Mouse (Mus musculus) liver, postnatal 0 days (tissue): ENCODE results near the gene Strip1.

Experiments used
- CTCF ChIP-seq: sonication (generic); IDR thresholded peaks from 2 replicates; pipeline ENCODE4 v1.5.1; 2016; ENCODE audit warnings: antibody characterized with exemption, low read depth
- EP300 ChIP-seq: IDR thresholded peaks from 2 replicates; pipeline ENCODE4 v1.6.1; 2016; ENCODE audit warnings: antibody characterized with exemption, low read depth, mild to moderate bottlenecking

GRCm38 (mm10) chr3:107562591-107562990, 68.9 kb downstream of the Strip1 start:
- TF ChIP-seq EP300 (no peak), CTCF (no peak)
